Mouse (Mus musculus) MEL (cell line): ENCODE results near the gene D630003M21Rik. TPM values are rescaled to one million over a fixed set of nuclear protein-coding genes. Genes with fewer than 3 reads are reported as not detected.

Experiments
- DNase-seq: peaks from one replicate; pipeline ENCODE4 v3.0.0; 2011; ENCODE audit warnings: low read depth, low spot score
- H3K27ac ChIP-seq: 2 replicates; pipeline ENCODE4 v1.5.1; 2012; ENCODE audit warnings: low read depth, mild to moderate bottlenecking, control low read depth, low read length, moderate library complexity; ENCODE audit not compliant: control insufficient read depth
- H3K27me3 ChIP-seq, 2 experiments: fragments of 150-350 bp in 1 of 2; sonication (generic) in 1 of 2; 2 replicates each; pipeline ENCODE4 v1.6.1; 2012; ENCODE audit warnings: low read length in 2 of 2, mild to moderate bottlenecking in 2 of 2, improper control_type of control experiment in 1 of 2, moderate library complexity in 1 of 2; ENCODE audit not compliant: insufficient read depth in 2 of 2, control insufficient read depth in 1 of 2
- H3K36me3 ChIP-seq, 2 experiments: 2 replicates each; pipeline ENCODE4 v1.6.1; 2012 to 2014; ENCODE audit warnings: low read length in 2 of 2, improper control_type of control experiment in 1 of 2, inconsistent platforms in 1 of 2, mild to moderate bottlenecking in 1 of 2; ENCODE audit not compliant: insufficient read depth in 2 of 2, control insufficient read depth in 1 of 2
- H3K4me1 ChIP-seq, 2 experiments: fragments of 150-350 bp in 1 of 2; sonication (generic) in 1 of 2; 2 replicates each; pipeline ENCODE4 v1.6.1; 2012; ENCODE audit warnings: low read length in 2 of 2, improper control_type of control experiment in 1 of 2, mild to moderate bottlenecking in 1 of 2; ENCODE audit not compliant: insufficient read depth in 2 of 2, control insufficient read depth in 1 of 2
- H3K4me3 ChIP-seq, 2 experiments: fragments of 150-350 bp in 1 of 2; sonication (generic) in 1 of 2; 2 replicates each; pipeline ENCODE4 v1.5.1; 2012; ENCODE audit warnings: low read depth in 2 of 2, low read length in 2 of 2, mild to moderate bottlenecking in 2 of 2, moderate library complexity in 2 of 2, control low read depth in 1 of 2, improper control_type of control experiment in 1 of 2; ENCODE audit not compliant: control insufficient read depth in 1 of 2, insufficient read depth in 1 of 2
- H3K79me2 ChIP-seq: 2 replicates; pipeline ENCODE4 v1.6.1; 2012; ENCODE audit warnings: mild to moderate bottlenecking, low read length, moderate library complexity; ENCODE audit not compliant: control insufficient read depth, poor library complexity, insufficient read depth
- H3K9ac ChIP-seq: 2 replicates; pipeline ENCODE4 v1.6.1; 2012; ENCODE audit warnings: low read depth, mild to moderate bottlenecking, control low read depth, low read length, moderate library complexity; ENCODE audit not compliant: control insufficient read depth, poor library complexity, severe bottlenecking
- H3K9me3 ChIP-seq: fragments of 150-350 bp; sonication (generic); replicated peaks from 2 replicates; pipeline ENCODE4 v1.6.1; 2012; ENCODE audit warnings: mild to moderate bottlenecking, low read length, improper control_type of control experiment, moderate library complexity; ENCODE audit not compliant: insufficient read depth
- E2F4 ChIP-seq: IDR thresholded peaks from 2 replicates; pipeline ENCODE4 v1.6.1; 2011; ENCODE audit warnings: low read depth, low read length, improper control_type of control experiment, borderline replicate concordance
- JUND ChIP-seq: IDR thresholded peaks from 2 replicates; pipeline ENCODE4 v1.6.1; 2011; ENCODE audit warnings: low read depth, mild to moderate bottlenecking, improper control_type of control experiment, low read length
- KAT2A ChIP-seq: conservative IDR thresholded peaks from 2 replicates; pipeline ENCODE4 v1.6.1; 2012; ENCODE audit warnings: low read depth, low read length, improper control_type of control experiment, inconsistent platforms
- MAFK ChIP-seq: IDR thresholded peaks from 2 replicates; pipeline ENCODE4 v1.6.1; 2011; ENCODE audit warnings: low read depth, mild to moderate bottlenecking, low read length, improper control_type of control experiment, borderline replicate concordance
- MEF2A ChIP-seq: IDR thresholded peaks from 2 replicates; pipeline ENCODE4 v1.6.1; 2014; ENCODE audit warnings: low read depth, mild to moderate bottlenecking, inconsistent platforms, low read length, improper control_type of control experiment; ENCODE audit not compliant: poor library complexity, insufficient replicate concordance, severe bottlenecking; ENCODE audit errors: extremely low read depth
- NELFE ChIP-seq: IDR thresholded peaks from 2 replicates; pipeline ENCODE4 v1.6.1; 2011; ENCODE audit warnings: low read depth, low read length, improper control_type of control experiment
- NRF1 ChIP-seq: IDR thresholded peaks from 2 replicates; pipeline ENCODE4 v1.6.1; 2014; ENCODE audit warnings: low read depth, mild to moderate bottlenecking, inconsistent platforms, low read length, improper control_type of control experiment, moderate library complexity; ENCODE audit not compliant: poor library complexity, insufficient read depth, severe bottlenecking
- POLR2A ChIP-seq, 2 experiments: IDR thresholded peaks; 2 replicates each; pipeline ENCODE4 v1.6.1; 2011 to 2012; ENCODE audit warnings: low read length in 2 of 2, mild to moderate bottlenecking in 2 of 2, control low read depth in 1 of 2, improper control_type of control experiment in 1 of 2, low read depth in 1 of 2, moderate library complexity in 1 of 2; ENCODE audit not compliant: control insufficient read depth in 1 of 2, insufficient read depth in 1 of 2, poor library complexity in 1 of 2
- POLR2AphosphoS5 ChIP-seq: IDR thresholded peaks from 2 replicates; pipeline ENCODE4 v1.6.1; 2012; ENCODE audit warnings: low read depth, borderline replicate concordance, mild to moderate bottlenecking, inconsistent platforms, low read length, moderate library complexity, mixed read lengths
- RAD21 ChIP-seq: IDR thresholded peaks from 2 replicates; pipeline ENCODE4 v1.6.1; 2011; ENCODE audit warnings: mild to moderate bottlenecking, low read depth, low read length, improper control_type of control experiment
- SIN3A ChIP-seq: IDR thresholded peaks from 2 replicates; pipeline ENCODE4 v1.6.1; 2012; ENCODE audit warnings: low read length, improper control_type of control experiment, inconsistent platforms
- SMC3 ChIP-seq: IDR thresholded peaks from 2 replicates; pipeline ENCODE4 v1.6.1; 2011; ENCODE audit warnings: low read depth, low read length, improper control_type of control experiment
- TAL1 ChIP-seq: IDR thresholded peaks from 2 replicates; pipeline ENCODE4 v1.6.1; 2012; ENCODE audit warnings: mild to moderate bottlenecking, inconsistent platforms, low read length, moderate library complexity, mixed read lengths
- TCF12 ChIP-seq: IDR thresholded peaks from 2 replicates; pipeline ENCODE4 v1.6.1; 2014; ENCODE audit warnings: low read depth, mild to moderate bottlenecking, inconsistent platforms, low read length, improper control_type of control experiment, moderate library complexity
- ZMIZ1 ChIP-seq: IDR thresholded peaks from 2 replicates; pipeline ENCODE4 v1.6.1; 2012; ENCODE audit warnings: low read depth, mild to moderate bottlenecking, inconsistent platforms, low read length, improper control_type of control experiment, moderate library complexity
- polyA plus RNA-seq, 2 experiments: library from polyadenylated mRNA; stranded (reverse) in 1 of 2; unstranded in 1 of 2; fragments of >175 nt in 1 of 2; fragments of >200 nt in 1 of 2; gene quantifications; 2 replicates each; pipeline versions ENCODE4 v1.2.1 to v1.2.4; 2012; ENCODE audit warnings: low replicate concordance in 2 of 2, low read depth in 1 of 2; ENCODE audit not compliant: insufficient read length in 2 of 2, insufficient read depth in 1 of 2, missing spikeins in 1 of 2
- total RNA-seq: library from RNA; depleted of rRNA; stranded (reverse); fragments of 300-350 nt; gene quantifications from 2 replicates; pipeline ENCODE4 v1.2.3, GENCODE M21; 2012

The D630003M21Rik gene
- total and polyA plus RNA-seq, 3 experiments, result 0.10 TPM; not detected in 2

DNA sequence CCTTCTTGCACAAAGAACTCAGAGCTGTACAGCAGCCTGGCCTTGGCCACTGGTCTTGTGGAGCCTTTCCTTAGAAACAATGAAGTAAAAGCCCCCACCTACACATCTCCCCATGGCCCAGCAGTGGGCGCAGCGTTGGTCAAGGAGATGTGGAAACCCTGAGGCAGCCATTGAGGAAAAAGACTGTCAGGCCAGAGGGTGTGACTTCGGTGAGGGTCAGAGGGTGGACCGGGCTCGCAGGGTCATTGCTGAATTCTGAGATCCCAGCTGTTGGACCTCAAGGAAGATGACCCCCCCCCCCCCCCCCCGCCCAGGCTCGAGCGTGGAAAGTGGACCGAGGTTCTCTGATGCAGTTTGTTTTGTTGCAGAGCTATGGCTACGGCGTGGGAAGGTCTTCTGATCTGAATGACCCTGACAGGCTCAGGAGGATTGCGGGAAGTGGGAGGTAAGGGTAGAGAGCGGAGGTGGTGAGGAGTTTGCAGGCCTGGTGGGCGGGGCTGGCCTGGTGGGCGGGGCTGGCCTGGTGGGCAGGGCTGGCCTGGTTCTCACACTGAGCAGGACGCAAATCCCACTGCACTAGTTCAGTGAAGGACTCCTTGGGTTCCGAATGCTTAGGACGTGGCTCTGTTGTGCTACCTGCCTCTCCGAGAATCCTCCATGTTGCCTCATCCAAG, 50.2 kb downstream of the D630003M21Rik start:
- no peaks in the 10 kb centered on the region for H3K27me3 ChIP-seq
- no peaks in the 10 kb centered on the region for H3K79me2 ChIP-seq
- no peak for DNase-seq
- H3K36me3 ChIP-seq, result no peaks in the 10 kb centered on the region
- H3K9ac ChIP-seq, result no peak overlapping the region
- peaks cover 0 to 4% of the 10 kb centered on the region in 2 experiments; a peak in 1 of 4 replicates for H3K4me1 ChIP-seq
- no peaks in the 10 kb centered on the region for H3K9me3 ChIP-seq
- no peak overlapping the region for H3K4me3 ChIP-seq
- TF ChIP-seq SMC3 (no peak), JUND (no peak), TAL1 (no peak), KAT2A (no peak)
- H3K27ac ChIP-seq, result no peak overlapping the region

- Histone ChIP-seq H3K9ac (no peak overlapping the region), H3K27ac (no peak overlapping the region)
- no peak for TF ChIP-seq SIN3A
- TF ChIP-seq ZMIZ1, result no peak
- no peak for TF ChIP-seq TCF12
- TF ChIP-seq NELFE, result no peak
- TF ChIP-seq MAFK, result no peak
- no peak for TF ChIP-seq POLR2A (IDR thresholded peaks at IDR 0.05; ENCODE audit: control insufficient read depth in 1 of 2, insufficient read depth in 1 of 2, low read depth in 1 of 2, low read length in 2 of 2, poor library complexity in 1 of 2)
- no peak for TF ChIP-seq POLR2AphosphoS5
- no peak for TF ChIP-seq NRF1
- TF ChIP-seq E2F4, result no peak
- no peak for TF ChIP-seq RAD21
- TF ChIP-seq MEF2A, result no peak
- TF ChIP-seq, all 39 proteins: peak for 0
- Histone ChIP-seq H3K36me3 (no peaks in the 10 kb centered on the region), H3K27me3 (no peaks in the 10 kb centered on the region), H3K79me2 (no peaks in the 10 kb centered on the region), H3K4me1 (peaks cover 0 to 4% of the 10 kb centered on the region in 2 experiments; a peak in 1 of 4 replicates), H3K9me3 (no peaks in the 10 kb centered on the region), H3K4me3 (no peak overlapping the region)
- DNase-seq, result no peak
Observed at GRCm38 (mm10) chr2:158178139-158178538, 50.9 kb downstream of the D630003M21Rik start.
